Comparison of ENCODE assay signal across 9 mouse cellular contexts in the genomic region with DNA sequence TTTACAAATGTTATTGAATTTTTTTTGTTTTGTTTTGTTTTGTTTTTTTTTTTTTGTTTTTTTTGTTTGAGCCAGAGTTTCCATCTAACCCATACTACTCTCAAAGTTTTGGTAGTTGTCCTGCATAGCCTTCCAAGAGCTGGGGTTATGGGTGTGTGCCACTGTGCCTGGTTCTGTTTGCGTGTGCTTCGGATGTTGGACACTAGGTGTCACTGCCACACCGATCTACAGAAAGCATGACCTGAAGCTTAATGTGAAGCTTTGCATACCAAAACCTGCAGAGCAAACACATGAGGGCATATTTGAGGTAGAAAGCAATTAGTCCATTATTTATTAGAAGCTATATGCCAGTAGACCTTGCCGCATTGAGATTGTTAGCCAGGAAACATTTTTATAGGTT. TPM values are rescaled to one million over a fixed set of nuclear protein-coding genes. Genes with fewer than 3 reads are reported as not detected.
DNase-seq lines count a peak whose midpoint lies in the region; ATAC-seq lines count a peak whose summit lies in the region.
"Had no signal": no experiment of that assay in that cellular context is flagged by ENCODE, and none has a peak within 500 bp of the region (broad histone marks: within the 10 kb centered on the region; RNA-seq: fewer than 3 reads in every experiment).

No protein-coding gene starts in this region.

- H3K36me3 ChIP-seq in midbrain, embryonic 11.5 days (ENCODE audit: control insufficient read depth, insufficient read depth, low read length): no peaks in the 10 kb centered on the region
- no peaks in the 10 kb centered on the region for H3K36me3 ChIP-seq in midbrain, embryonic 15.5 days (replicated peaks)
- no peaks in the 10 kb centered on the region for H3K36me3 ChIP-seq in forebrain, embryonic 16.5 days (ENCODE audit: control insufficient read depth, insufficient read depth)
- H3K36me3 ChIP-seq in hindbrain, embryonic 14.5 days (replicated peaks; ENCODE audit: control insufficient read depth, insufficient read depth): no peaks in the 10 kb centered on the region
- H3K36me3 ChIP-seq in midbrain, embryonic 16.5 days (ENCODE audit: control insufficient read depth, insufficient read depth, low read length): 0 out of 2 replicates have a peak, but pooled peaks cover 2% of the 10 kb centered on the region
- H3K36me3 ChIP-seq in stomach, embryonic 14.5 days (ENCODE audit: control insufficient read depth, insufficient read depth, low read length): no peaks in the 10 kb centered on the region
- H3K36me3 ChIP-seq: embryonic facial prominence, embryonic 15.5 days had no signal

- H3K27ac ChIP-seq in midbrain, embryonic 11.5 days (ENCODE audit: low read depth, low read length): no peak overlapping the region
- no peak overlapping the region for H3K27ac ChIP-seq in midbrain, embryonic 15.5 days
- H3K27ac ChIP-seq in forebrain, embryonic 16.5 days (ENCODE audit: low read length): no peak overlapping the region
- no peak overlapping the region for H3K27ac ChIP-seq in hindbrain, embryonic 14.5 days
- no peak overlapping the region for H3K27ac ChIP-seq in midbrain, embryonic 16.5 days (ENCODE audit: low read length)
- no peak overlapping the region for H3K27ac ChIP-seq in stomach, embryonic 14.5 days (ENCODE audit: low read length)
- H3K27ac ChIP-seq: embryonic facial prominence, embryonic 15.5 days had no signal

- H3K4me2 ChIP-seq in midbrain, embryonic 11.5 days: no peak overlapping the region
- H3K4me2 ChIP-seq in midbrain, embryonic 15.5 days: no peak overlapping the region
- no peak overlapping the region for H3K4me2 ChIP-seq in forebrain, embryonic 16.5 days (ENCODE audit: low read length)
- no peak overlapping the region for H3K4me2 ChIP-seq in hindbrain, embryonic 14.5 days (replicated peaks)
- no peak overlapping the region for H3K4me2 ChIP-seq in midbrain, embryonic 16.5 days (ENCODE audit: low read length)
- H3K4me2 ChIP-seq in stomach, embryonic 14.5 days (replicated peaks; ENCODE audit: low read depth, low read length): no peak overlapping the region
- H3K4me2 ChIP-seq: embryonic facial prominence, embryonic 15.5 days had no signal

- WGBS in midbrain, embryonic 11.5 days: 25% methylated on average over 4 of the region's 4 CpGs
- 16% methylated on average over 4 of the region's 4 CpGs for WGBS in midbrain, embryonic 15.5 days
- WGBS in forebrain, embryonic 16.5 days: 19% methylated on average over 4 of the region's 4 CpGs
- 22% methylated on average over 4 of the region's 4 CpGs for WGBS in hindbrain, embryonic 14.5 days
- 19% methylated on average over 4 of the region's 4 CpGs for WGBS in midbrain, embryonic 16.5 days
- WGBS in stomach, embryonic 14.5 days: 11% methylated on average over 4 of the region's 4 CpGs

- H3K4me3 ChIP-seq in midbrain, embryonic 11.5 days (ENCODE audit: low read depth, low read length): no peak overlapping the region
- H3K4me3 ChIP-seq in midbrain, embryonic 15.5 days: no peak overlapping the region
- H3K4me3 ChIP-seq in forebrain, embryonic 16.5 days (replicated peaks; ENCODE audit: low read length): no peak overlapping the region
- H3K4me3 ChIP-seq in hindbrain, embryonic 14.5 days (replicated peaks; ENCODE audit: low read length): no peak overlapping the region
- H3K4me3 ChIP-seq in midbrain, embryonic 16.5 days (ENCODE audit: low read depth, low read length): no peak overlapping the region
- no peak overlapping the region for H3K4me3 ChIP-seq in stomach, embryonic 14.5 days (ENCODE audit: low read depth, low read length)
- H3K4me3 ChIP-seq: embryonic facial prominence, embryonic 15.5 days had no signal

- H3K9ac ChIP-seq in midbrain, embryonic 11.5 days (ENCODE audit: low read length): no peak overlapping the region
- H3K9ac ChIP-seq in midbrain, embryonic 15.5 days: no peak overlapping the region
- H3K9ac ChIP-seq in forebrain, embryonic 16.5 days (replicated peaks; ENCODE audit: low read depth, low read length): no peak overlapping the region
- H3K9ac ChIP-seq in hindbrain, embryonic 14.5 days: no peak overlapping the region
- no peak overlapping the region for H3K9ac ChIP-seq in midbrain, embryonic 16.5 days (ENCODE audit: low read depth, low read length)
- H3K9ac ChIP-seq in stomach, embryonic 14.5 days (replicated peaks; ENCODE audit: low read depth, low read length): no peak overlapping the region
- H3K9ac ChIP-seq: embryonic facial prominence, embryonic 15.5 days had no signal

- intact Hi-C loops in left cerebral cortex, postnatal 14 days (cut with DNase I): loop anchor here (5.0 kb wide), 3 partner anchors 70 to 685 kb away; no protein-coding TSS in a partner anchor

- no peaks in the 10 kb centered on the region for H3K4me1 ChIP-seq in midbrain, embryonic 11.5 days (ENCODE audit: control insufficient read depth, insufficient read depth, low read length)
- no peaks in the 10 kb centered on the region for H3K4me1 ChIP-seq in midbrain, embryonic 15.5 days
- H3K4me1 ChIP-seq in forebrain, embryonic 16.5 days (replicated peaks; ENCODE audit: control insufficient read depth, insufficient read depth, low read length): no peaks in the 10 kb centered on the region
- no peaks in the 10 kb centered on the region for H3K4me1 ChIP-seq in hindbrain, embryonic 14.5 days (replicated peaks; ENCODE audit: control insufficient read depth, insufficient read depth, low read length)
- no peaks in the 10 kb centered on the region for H3K4me1 ChIP-seq in midbrain, embryonic 16.5 days (ENCODE audit: control insufficient read depth, insufficient read depth, low read length)
- H3K4me1 ChIP-seq in stomach, embryonic 14.5 days (ENCODE audit: control insufficient read depth, insufficient read depth, low read length): no peaks in the 10 kb centered on the region

- H3K9me3 ChIP-seq in midbrain, embryonic 11.5 days (ENCODE audit: control insufficient read depth, low read length): no peaks in the 10 kb centered on the region
- H3K9me3 ChIP-seq in midbrain, embryonic 15.5 days: no peaks in the 10 kb centered on the region
- no peaks in the 10 kb centered on the region for H3K9me3 ChIP-seq in forebrain, embryonic 16.5 days (ENCODE audit: control insufficient read depth, low read length)
- H3K9me3 ChIP-seq in hindbrain, embryonic 14.5 days (ENCODE audit: control insufficient read depth, low read length): no peaks in the 10 kb centered on the region
- H3K9me3 ChIP-seq in midbrain, embryonic 16.5 days (replicated peaks; ENCODE audit: control insufficient read depth, low read length, poor library complexity, severe bottlenecking): no peaks in the 10 kb centered on the region
- H3K9me3 ChIP-seq in stomach, embryonic 14.5 days (ENCODE audit: control insufficient read depth, low read depth, low read length): no peaks in the 10 kb centered on the region
- H3K9me3 ChIP-seq: embryonic facial prominence, embryonic 15.5 days had no signal

- peak; percentile 95 for DNase-seq in midbrain, embryonic 11.5 days (ENCODE audit: low spot score, missing footprints)
- DNase-seq in hindbrain, embryonic 14.5 days (ENCODE audit: low spot score): peak; percentile 79
- peak; percentile 67 to 79 for DNase-seq in left cerebral cortex, postnatal 14 days (ENCODE audit: low spot score in 2 of 2)

- no peak for ATAC-seq in midbrain, embryonic 11.5 days (ENCODE audit: low FRiP score)
- no peak for ATAC-seq in midbrain, embryonic 15.5 days (replicated peaks)
- ATAC-seq in cerebellum, adult (ENCODE audit: insufficient number of reproducible peaks, low FRiP score, low TSS enrichment): peak; percentile 58; the same call in 1 of the 2 replicates
- ATAC-seq in forebrain, embryonic 16.5 days: peak; percentile 68
- peak; percentile 34; the same call in 1 of the 2 replicates for ATAC-seq in hindbrain, embryonic 14.5 days (ENCODE audit: low FRiP score)
- ATAC-seq in midbrain, embryonic 16.5 days: 0 out of 2 replicates have a peak, but pooled peaks have one; percentile 64
- peak; percentile 14; the same call in 1 of the 2 replicates for ATAC-seq in stomach, embryonic 14.5 days (ENCODE audit: insufficient number of reproducible peaks, insufficient read depth, low FRiP score, low read depth)

- no peaks in the 10 kb centered on the region for H3K27me3 ChIP-seq in midbrain, embryonic 11.5 days (ENCODE audit: control insufficient read depth, insufficient read depth, low read length)
- H3K27me3 ChIP-seq in midbrain, embryonic 15.5 days (replicated peaks): no peaks in the 10 kb centered on the region
- H3K27me3 ChIP-seq in forebrain, embryonic 16.5 days (replicated peaks; ENCODE audit: control insufficient read depth, insufficient read depth, low read length): no peaks in the 10 kb centered on the region
- no peaks in the 10 kb centered on the region for H3K27me3 ChIP-seq in hindbrain, embryonic 14.5 days (ENCODE audit: control insufficient read depth, insufficient read depth, low read length)
- H3K27me3 ChIP-seq in midbrain, embryonic 16.5 days (ENCODE audit: control insufficient read depth, insufficient read depth, low read depth, low read length): no peaks in the 10 kb centered on the region
- H3K27me3 ChIP-seq in stomach, embryonic 14.5 days (ENCODE audit: control insufficient read depth, insufficient read depth, low read length): no peaks in the 10 kb centered on the region
- H3K27me3 ChIP-seq: embryonic facial prominence, embryonic 15.5 days had no signal

RNA-seq across cellular contexts. Expression of gene Bcas3, which starts 29.1 kb away (rescaled TPM):
- polyA plus RNA-seq in midbrain, embryonic 11.5 days (2014; fragmentation: Nextera tagmentation; extraction: Ambion mirVana): 29.9 and 30.2 TPM in 2 replicates
- 30.8 and 33.1 TPM in 2 replicates for polyA plus RNA-seq in midbrain, embryonic 15.5 days (2015; fragmentation: Nextera tagmentation; extraction: Ambion mirVana)
- polyA plus RNA-seq in forebrain, embryonic 16.5 days (2015; fragmentation: Nextera tagmentation; extraction: Ambion mirVana): 30.0 and 31.9 TPM in 2 replicates
- polyA plus RNA-seq in hindbrain, embryonic 14.5 days (2014; fragmentation: Nextera tagmentation; extraction: Ambion mirVana): 29.2 and 36.5 TPM in 2 replicates
- total RNA-seq in left cerebral cortex, postnatal 14 days (2021): 10 to 100 TPM; 58.3 to 59.5 TPM
- polyA plus RNA-seq in midbrain, embryonic 16.5 days (2015; fragmentation: Nextera tagmentation; extraction: Ambion mirVana): 30.9 and 33.3 TPM in 2 replicates
- 20.4 and 22.6 TPM in 2 replicates for polyA plus RNA-seq in stomach, embryonic 14.5 days (2014; fragmentation: Nextera tagmentation; extraction: Ambion mirVana)

Comparison
In these comparisons a context has a peak if more than half of its experiments do, and no peak if none do; other contexts are left out.
1. ATAC-seq: peak in cerebellum, adult (single experiment), forebrain, embryonic 16.5 days (single experiment), hindbrain, embryonic 14.5 days (single experiment), midbrain, embryonic 16.5 days (single experiment) and stomach, embryonic 14.5 days (single experiment); none in midbrain, embryonic 11.5 days (single experiment) and midbrain, embryonic 15.5 days (single experiment).
2. Peak in every context shown above with its lines, with median percentiles within 50 percentile points of each other: DNase-seq.